Mouse (Mus musculus) urinary bladder, postnatal 25 days (tissue): ENCODE measurements around the gene Ulk4.

Experiments used
- DNase-seq: peaks from one replicate; pipeline ENCODE4 v3.0.0; 2022; ENCODE audit warnings: low spot score

The Ulk4 gene

GRCm38 (mm10) chr9:121277118-121278060 is at the start of gene Ulk4:
Gene Ulk4, minus strand, starts transcription at chr9:121277197.
- DNase-seq = peak; percentile 86

DNA sequence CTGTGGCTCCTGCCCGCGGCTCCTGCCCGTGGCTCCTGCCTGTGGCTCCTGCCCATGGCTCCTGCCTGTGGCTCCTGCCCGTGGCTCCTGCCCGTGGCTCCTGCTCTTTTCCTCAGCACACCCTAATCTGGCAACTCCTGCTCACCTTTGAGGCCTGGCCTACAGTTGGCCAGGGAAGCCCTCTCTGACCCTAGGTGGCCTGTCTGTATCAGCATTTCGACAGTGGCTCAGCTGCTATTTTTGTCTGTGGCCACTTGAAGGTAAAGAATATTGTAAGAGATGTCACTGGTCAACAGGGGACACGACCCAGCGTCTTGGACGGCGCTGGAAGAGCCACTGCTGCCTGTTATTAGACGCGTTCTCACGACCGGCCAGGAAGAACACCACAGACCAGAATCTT is 45.0 kb upstream of the Ulk4 start:
- no peak for DNase-seq

DNA sequence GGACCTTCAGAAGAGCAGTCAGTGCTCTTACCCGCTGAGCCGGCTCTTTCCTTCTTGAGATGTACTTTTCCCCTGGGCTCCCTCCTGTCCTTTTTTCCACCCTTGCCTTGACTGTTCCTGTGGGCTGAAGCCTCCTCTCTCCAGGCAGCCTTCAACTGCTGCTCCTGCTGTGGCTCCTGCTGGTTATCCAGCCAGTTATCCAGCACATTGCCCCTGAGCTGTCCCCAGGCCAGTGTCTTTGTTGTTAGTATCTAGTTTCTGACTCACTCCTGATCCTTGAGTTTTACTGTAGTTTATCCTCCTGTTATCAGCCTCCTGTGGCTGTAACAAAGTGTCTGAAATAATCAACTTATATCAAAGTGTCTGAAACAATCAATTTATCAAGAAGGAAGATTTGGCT is 44.1 kb upstream of the Ulk4 start:
- no peak for DNase-seq

GRCm38 (mm10) chr9:121320433-121320832 is 43.4 kb upstream of the Ulk4 start:
- no peak for DNase-seq

DNA sequence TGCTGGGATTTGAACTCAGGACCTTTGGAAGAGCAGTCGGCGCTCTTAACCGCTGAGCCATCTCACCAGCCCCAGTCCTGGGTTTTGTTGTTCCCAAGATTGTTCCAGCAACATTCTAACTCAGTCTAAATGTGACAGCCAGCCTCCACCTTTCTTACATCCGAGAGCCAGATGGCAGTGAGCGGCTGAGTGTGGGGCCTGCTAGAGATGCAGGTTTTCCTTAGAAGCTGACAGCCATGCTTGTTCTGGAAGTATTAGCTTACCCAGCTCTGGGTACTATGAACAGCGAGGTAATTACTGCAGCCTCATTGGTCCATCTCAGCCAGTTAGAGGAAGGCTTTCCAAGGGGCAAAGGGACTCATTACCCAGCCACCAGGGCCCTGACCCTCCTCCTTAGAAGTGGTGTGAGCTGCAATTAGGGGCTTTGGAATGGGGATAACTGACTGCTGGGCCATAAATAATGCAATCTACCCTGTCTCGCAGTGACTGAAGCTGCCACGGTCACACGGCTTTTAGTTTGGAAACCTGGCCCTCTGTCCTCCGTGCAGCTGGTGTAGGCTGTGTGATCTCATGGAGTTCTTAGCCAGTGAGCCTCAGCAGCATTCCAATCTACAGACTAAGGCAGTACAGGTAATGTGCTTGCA is 42.4 kb upstream of the Ulk4 start:
- DNase-seq = no peak

- DNase-seq = no peak
Observed at GRCm38 (mm10) chr9:121316621-121317405, 39.8 kb upstream of the Ulk4 start.

GRCm38 (mm10) chr9:121315901-121316595 is 39.1 kb upstream of the Ulk4 start:
- DNase-seq = no peak

- no peak for DNase-seq
Observed at GRCm38 (mm10) chr9:121314541-121315152, 37.6 kb upstream of the Ulk4 start.

DNA sequence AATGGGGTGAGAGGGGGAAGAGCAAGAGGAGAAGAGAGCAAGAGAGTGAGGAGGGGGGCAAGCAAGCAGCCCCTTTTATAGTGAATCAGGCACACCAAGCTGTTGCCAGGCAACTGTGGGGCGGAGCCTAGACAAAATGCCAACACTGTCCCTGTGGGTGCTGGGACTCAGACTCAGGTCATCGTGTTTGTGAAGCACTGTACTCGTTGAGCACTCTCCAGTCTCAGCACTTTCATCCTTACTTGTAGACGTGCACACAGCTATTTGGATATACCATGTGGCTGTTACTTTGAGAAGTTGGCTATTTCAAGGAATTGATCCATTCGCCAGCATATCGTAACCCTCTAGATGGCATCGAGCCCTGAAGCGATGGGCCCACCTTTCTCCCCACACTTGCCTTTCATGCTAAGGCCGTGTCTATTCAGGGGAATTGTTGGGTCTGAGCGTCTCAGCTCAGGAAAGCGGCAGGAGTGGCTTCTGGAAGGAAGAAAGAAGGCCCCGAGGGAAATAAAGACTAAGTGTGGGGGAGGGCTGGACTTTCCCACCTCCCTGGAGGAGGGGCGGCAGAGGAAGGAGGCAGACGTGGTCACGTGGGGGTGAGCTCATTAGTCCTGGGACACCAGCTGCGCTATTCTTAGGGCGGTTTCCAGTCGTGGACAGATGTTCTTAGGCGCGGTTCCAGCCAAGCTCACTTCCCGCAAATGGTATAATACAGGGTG is 36.8 kb upstream of the Ulk4 start:
- DNase-seq = peak; percentile 67

DNA sequence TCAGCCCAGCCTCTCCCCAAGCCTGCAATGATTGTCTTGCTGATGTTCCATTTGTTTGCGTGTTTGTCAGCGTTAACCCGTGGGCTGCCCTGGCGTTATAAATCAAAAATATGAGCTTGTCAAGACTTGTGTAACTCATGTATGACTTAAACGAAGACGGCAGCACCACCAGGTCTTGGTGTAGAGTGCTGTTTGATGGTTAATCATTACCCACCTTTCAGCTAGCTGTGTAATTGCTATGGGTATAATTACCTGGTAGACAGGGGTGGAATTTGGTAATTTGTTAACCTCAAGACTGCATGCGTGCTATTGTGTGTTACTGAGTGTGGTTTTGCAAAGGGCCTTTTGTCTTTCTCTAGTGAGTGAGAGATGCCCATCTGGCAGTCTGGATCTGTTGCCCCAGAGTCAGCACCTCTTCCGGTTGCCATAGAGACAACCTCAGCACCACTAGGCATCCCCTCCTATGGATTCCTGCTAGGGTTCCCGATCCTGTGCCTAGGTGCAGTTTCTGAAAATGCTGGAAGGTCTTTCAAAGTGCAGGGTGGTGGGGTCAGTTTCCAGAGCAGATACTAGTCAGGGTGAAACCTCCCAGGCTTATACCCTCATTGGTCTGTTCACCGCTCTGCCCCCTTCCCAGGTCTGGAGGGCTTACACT is 35.4 kb upstream of the Ulk4 start:
- DNase-seq = no peak

- no peak for DNase-seq
Observed at GRCm38 (mm10) chr9:121311846-121312236, 34.8 kb upstream of the Ulk4 start.

DNA sequence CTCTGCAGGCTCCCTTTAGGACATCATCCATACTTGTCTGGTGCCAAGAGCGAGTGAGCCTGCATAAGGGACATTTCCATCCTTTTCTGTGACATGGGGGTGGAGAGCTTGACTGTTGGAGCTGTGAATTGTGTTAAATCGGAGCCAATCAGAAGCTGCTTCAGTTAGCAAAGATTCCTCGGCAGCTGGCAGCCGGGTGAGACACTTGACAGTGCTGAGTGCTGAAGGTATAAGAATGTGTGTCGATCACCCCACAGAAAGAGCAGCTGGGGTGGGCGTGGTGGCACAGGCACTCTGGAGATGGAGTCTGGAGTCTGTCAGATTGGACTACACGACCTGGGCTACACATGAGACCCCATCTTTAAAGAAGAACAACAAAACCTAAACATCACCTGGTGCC is 33.5 kb upstream of the Ulk4 start:
- DNase-seq = no peak

DNA sequence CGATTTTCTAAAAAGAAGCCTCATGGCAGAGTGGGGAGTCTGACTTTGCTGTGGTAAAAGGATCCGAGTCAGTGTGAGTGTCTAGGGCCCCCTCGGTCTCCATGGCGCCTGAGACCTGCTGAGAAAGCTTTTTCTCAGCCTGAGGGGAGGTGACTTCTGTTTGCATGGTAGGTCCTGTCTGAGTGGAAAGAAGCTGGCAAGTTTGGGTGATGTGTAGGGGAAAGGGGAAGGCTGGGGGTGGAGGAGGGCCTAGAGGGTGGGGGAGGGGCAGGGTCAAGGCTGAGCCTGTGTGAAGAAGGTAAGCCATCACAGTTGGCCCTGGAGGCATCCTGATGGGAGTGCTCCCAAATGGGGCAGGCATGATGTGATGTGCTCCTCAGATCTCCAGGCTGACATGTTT is 32.3 kb upstream of the Ulk4 start:
- no peak for DNase-seq

- no peak for DNase-seq
Observed at GRCm38 (mm10) chr9:121305456-121305855, 28.5 kb upstream of the Ulk4 start.

GRCm38 (mm10) chr9:121304520-121304919 is 27.5 kb upstream of the Ulk4 start:
- DNase-seq = no peak

GRCm38 (mm10) chr9:121303748-121304147 is 26.8 kb upstream of the Ulk4 start:
- DNase-seq = no peak

DNA sequence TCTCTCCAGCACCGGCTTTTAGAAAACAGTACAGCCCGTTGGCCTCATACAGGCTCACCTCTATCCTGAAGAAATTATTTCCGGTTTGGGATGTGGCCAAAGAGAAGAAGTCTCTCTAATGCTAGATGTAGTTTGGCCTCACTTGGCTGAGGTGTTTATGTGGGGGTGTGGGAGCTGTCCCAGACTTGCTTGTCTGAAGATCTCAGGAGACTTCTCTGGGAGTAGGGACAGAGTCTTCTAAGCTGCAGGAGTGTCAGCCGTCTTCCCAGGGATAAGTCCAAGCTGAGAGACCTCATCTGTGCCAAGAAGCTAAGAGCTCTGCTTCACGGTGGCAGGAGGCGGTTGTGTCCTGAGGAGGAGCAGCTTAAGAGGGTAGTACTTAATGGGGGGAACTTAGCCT is 26.1 kb upstream of the Ulk4 start:
- no peak for DNase-seq

DNA sequence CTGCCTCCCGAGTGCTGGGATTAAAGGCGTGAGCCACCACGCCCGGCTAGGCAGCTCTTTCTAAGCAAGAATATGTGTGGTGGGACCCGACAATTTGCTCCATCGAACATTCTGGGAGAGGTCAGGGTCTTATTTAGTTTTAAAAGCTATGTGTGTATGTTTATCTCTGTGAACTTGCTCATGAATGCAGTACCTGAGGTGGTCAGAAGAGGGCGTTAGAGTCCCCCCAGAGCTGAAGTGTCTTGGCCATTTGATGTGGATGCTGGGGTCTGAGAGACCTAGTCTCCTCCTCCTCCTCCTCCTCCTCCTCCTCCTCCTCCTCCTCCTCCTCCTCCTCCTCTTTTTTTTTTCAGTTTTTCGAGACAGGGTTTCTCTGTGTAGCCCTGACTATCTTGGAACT is 25.5 kb upstream of the Ulk4 start:
- no peak for DNase-seq

DNA sequence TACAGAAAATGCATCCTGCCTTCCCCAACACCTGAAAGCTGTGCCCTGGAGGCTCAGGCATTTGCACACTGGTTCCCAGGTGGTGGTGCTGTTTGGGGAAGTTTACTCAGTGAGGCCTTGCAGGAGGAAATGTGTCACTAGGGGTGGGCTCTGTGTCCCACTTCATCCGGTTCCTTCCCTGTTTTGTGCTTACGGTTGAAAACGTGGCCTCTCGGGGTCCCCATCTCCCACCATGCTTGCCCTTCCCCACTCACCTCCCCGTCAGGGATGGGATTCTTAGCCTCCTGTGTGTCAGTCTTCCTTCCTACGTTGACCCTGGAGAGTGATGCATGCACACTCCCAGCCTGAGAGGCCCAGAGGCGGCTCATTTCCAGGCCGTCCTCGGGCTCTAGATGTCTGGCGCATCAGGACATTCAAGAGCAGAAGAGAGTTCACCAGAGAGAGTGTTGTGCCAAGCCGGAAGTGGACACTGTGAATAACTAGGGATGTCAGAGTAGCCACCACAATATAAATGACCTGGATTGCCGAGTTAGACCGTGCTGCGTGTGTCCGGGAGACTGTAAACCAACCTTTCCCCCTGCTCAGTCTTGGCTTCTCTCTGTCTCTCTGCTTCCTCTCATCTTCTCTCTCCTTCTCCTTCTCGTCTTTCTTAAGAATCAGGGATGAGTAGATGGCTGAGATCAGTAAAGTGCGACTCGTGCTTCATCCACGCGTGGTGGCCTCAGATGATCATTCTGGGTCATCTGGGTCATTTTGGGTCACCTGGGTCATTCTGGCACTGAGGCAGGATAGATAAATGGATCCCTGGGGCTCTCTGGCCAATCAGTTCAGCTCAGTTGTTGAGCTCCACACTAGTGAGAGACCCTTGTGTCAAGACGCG is 24.3 kb upstream of the Ulk4 start:
- no peak for DNase-seq
